Mouse (Mus musculus) G1E (cell line): ENCODE data around the gene Ugdh. TPM values are rescaled to one million over a fixed set of nuclear protein-coding genes. Genes with fewer than 3 reads are reported as not detected.
A peak's percentile ranks its signal among the peaks of the same experiment; 100 is the strongest.

Experiments
- ATAC-seq: 2 replicates; pipeline ENCODE4 v1.8.0; 2016; ENCODE audit warnings: mild to moderate bottlenecking; ENCODE audit not compliant: insufficient number of reproducible peaks, poor library complexity, low FRiP score, severe bottlenecking; ENCODE audit errors: extremely low read depth
- DNase-seq: peaks from one replicate; pipeline ENCODE4 v3.0.0; 2012; ENCODE audit warnings: low spot score
- H3K27me3 ChIP-seq: 2 replicates; pipeline ENCODE4 v1.6.1; 2012; ENCODE audit warnings: mild to moderate bottlenecking, low read length, inconsistent platforms; ENCODE audit not compliant: insufficient read depth
- H3K36me3 ChIP-seq: replicated peaks from 2 replicates; pipeline ENCODE3; 2012; ENCODE audit warnings: mild to moderate bottlenecking, inconsistent platforms
- H3K4me1 ChIP-seq: 2 replicates; pipeline ENCODE4 v1.6.1; 2012; ENCODE audit warnings: low read depth, low read length, inconsistent platforms, mixed read lengths; ENCODE audit not compliant: insufficient read depth
- H3K4me3 ChIP-seq: 2 replicates; pipeline ENCODE4 v1.5.1; 2012; ENCODE audit warnings: low read depth, mild to moderate bottlenecking, inconsistent platforms, low read length, moderate library complexity, mixed read lengths
- H3K9me3 ChIP-seq: replicated peaks from 2 replicates; pipeline ENCODE4 v1.6.1; 2012; ENCODE audit warnings: inconsistent platforms
- CTCF ChIP-seq: IDR thresholded peaks from 2 replicates; pipeline ENCODE4 v1.5.1; 2012; ENCODE audit warnings: low read depth, low read length, inconsistent platforms, mixed read lengths
- GATA1 ChIP-seq: IDR thresholded peaks from 2 replicates; pipeline ENCODE4 v1.6.1; 2012; ENCODE audit warnings: borderline replicate concordance, low read length, inconsistent platforms, mixed read lengths
- GATA2 ChIP-seq: IDR thresholded peaks from 2 replicates; pipeline ENCODE4 v1.6.1; 2012; ENCODE audit warnings: low read depth, low read length, inconsistent platforms, borderline replicate concordance
- POLR2AphosphoS5 ChIP-seq: IDR thresholded peaks from 2 replicates; pipeline ENCODE4 v1.6.1; 2012; ENCODE audit warnings: low read depth, low read length, inconsistent platforms; ENCODE audit not compliant: insufficient replicate concordance
- TAL1 ChIP-seq: conservative IDR thresholded peaks from 2 replicates; pipeline ENCODE4 v1.6.1; 2012; ENCODE audit warnings: low read depth, low read length, inconsistent platforms, mixed read lengths
- polyA plus RNA-seq: library from polyadenylated mRNA; stranded (reverse); fragments of >175 nt; gene quantifications from 2 replicates; pipeline ENCODE4 v1.2.3, GENCODE M21; 2012
- total RNA-seq, 2 experiments: library from RNA; stranded (forward) in 1 of 2; stranded (reverse) in 1 of 2; fragments of 200-1000 nt in 1 of 2; fragments of >200 nt in 1 of 2; fragmentation: Nextera tagmentation in 1 of 2; gene quantifications; 2 replicates each; pipeline ENCODE4 v1.2.3; 2014 to 2017

Gene Ugdh
- total and polyA plus RNA-seq, 3 experiments, result 2.7 to 43.7 (median 21.5) TPM

- H3K4me3 ChIP-seq, result no peak overlapping the region
- no peak for ATAC-seq
- peaks cover 9% of the 10 kb centered on the region for H3K4me1 ChIP-seq
- DNase-seq, result no peak
- H3K9me3 ChIP-seq, result no peaks in the 10 kb centered on the region
- H3K36me3 ChIP-seq, result peaks cover 11% of the 10 kb centered on the region
- no peaks in the 10 kb centered on the region for H3K27me3 ChIP-seq
- TF ChIP-seq CTCF, result no peak
- TF ChIP-seq POLR2AphosphoS5, result no peak
- TF ChIP-seq GATA1, result no peak
- no peak for TF ChIP-seq TAL1
- no peak for TF ChIP-seq GATA2
Observed at GRCm38 (mm10) chr5:65475806-65476205, 40.1 kb upstream of the Ugdh start.

- ATAC-seq, result no peak
- Histone ChIP-seq H3K27me3 (no peaks in the 10 kb centered on the region), H3K4me1 (no peaks in the 10 kb centered on the region), H3K36me3 (peaks cover 23% of the 10 kb centered on the region), H3K9me3 (no peaks in the 10 kb centered on the region), H3K4me3 (no peak overlapping the region)
- TF ChIP-seq TAL1 (no peak), POLR2AphosphoS5 (no peak), GATA1 (no peak), GATA2 (no peak), CTCF (no peak)
- no peak for DNase-seq
Observed at GRCm38 (mm10) chr5:65469766-65470165, 34.0 kb upstream of the Ugdh start.

GRCm38 (mm10) chr5:65466911-65467310 lies 31.2 kb upstream of the Ugdh start:
- H3K27me3 ChIP-seq, result no peaks in the 10 kb centered on the region
- no peaks in the 10 kb centered on the region for H3K4me1 ChIP-seq
- H3K4me3 ChIP-seq, result no peak overlapping the region
- no peak for ATAC-seq
- H3K9me3 ChIP-seq, result no peaks in the 10 kb centered on the region
- H3K36me3 ChIP-seq, result peaks cover 23% of the 10 kb centered on the region
- peak; percentile 8 for DNase-seq
- TF ChIP-seq CTCF (no peak), POLR2AphosphoS5 (no peak), TAL1 (no peak), GATA2 (no peak), GATA1 (no peak)

- Histone ChIP-seq H3K27me3 (no peaks in the 10 kb centered on the region), H3K4me1 (no peaks in the 10 kb centered on the region), H3K36me3 (peaks cover 30% of the 10 kb centered on the region), H3K9me3 (no peaks in the 10 kb centered on the region), H3K4me3 (no peak overlapping the region)
- ATAC-seq, result no peak
- TF ChIP-seq GATA1 (no peak), POLR2AphosphoS5 (no peak), TAL1 (no peak), CTCF (no peak), GATA2 (no peak)
- DNase-seq, result no peak
Observed at GRCm38 (mm10) chr5:65460361-65460760, 24.6 kb upstream of the Ugdh start.

- Histone ChIP-seq H3K9me3 (no peaks in the 10 kb centered on the region), H3K27me3 (no peaks in the 10 kb centered on the region), H3K4me3 (no peak overlapping the region), H3K36me3 (peaks cover 33% of the 10 kb centered on the region), H3K4me1 (no peaks in the 10 kb centered on the region)
- no peak for TF ChIP-seq CTCF
- TF ChIP-seq TAL1, result no peak
- TF ChIP-seq GATA2, result no peak
- TF ChIP-seq POLR2AphosphoS5, result no peak
- no peak for TF ChIP-seq GATA1
- DNase-seq (no peak), ATAC-seq (no peak)
Observed at GRCm38 (mm10) chr5:65459454-65459853, 23.7 kb upstream of the Ugdh start.

DNA sequence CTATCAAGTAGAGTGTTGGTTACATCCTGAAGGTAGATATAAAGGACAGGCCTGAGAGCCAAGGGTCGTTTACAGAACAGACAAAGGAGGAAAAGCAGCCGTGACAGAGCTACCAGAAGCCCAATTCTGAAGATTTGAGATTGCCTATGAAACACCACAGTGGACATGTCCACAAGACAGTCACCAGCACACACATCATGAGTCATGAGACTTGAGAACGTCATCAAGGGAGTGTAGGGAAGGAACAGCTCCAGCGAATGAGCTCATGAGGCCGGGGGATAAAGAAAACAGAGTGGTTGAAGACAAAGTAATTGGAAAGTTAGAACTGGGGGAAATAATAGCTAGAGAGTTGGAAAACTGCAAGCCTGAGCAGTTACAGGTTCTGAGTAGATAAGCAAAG lies 22.1 kb upstream of the Ugdh start:
- peaks cover 34% of the 10 kb centered on the region for H3K36me3 ChIP-seq
- H3K9me3 ChIP-seq, result no peaks in the 10 kb centered on the region
- H3K4me3 ChIP-seq, result no peak overlapping the region
- H3K4me1 ChIP-seq, result no peaks in the 10 kb centered on the region
- H3K27me3 ChIP-seq, result no peaks in the 10 kb centered on the region
- no peak for TF ChIP-seq GATA2
- no peak for TF ChIP-seq TAL1
- TF ChIP-seq POLR2AphosphoS5, result no peak
- TF ChIP-seq GATA1, result no peak
- no peak for TF ChIP-seq CTCF
- ATAC-seq, result no peak
- no peak for DNase-seq
